Mouse (Mus musculus) frontal cortex, postnatal 10 days (tissue): ENCODE results near the gene Smagp.

Experiments
- DNase-seq, 2 experiments: peaks; one replicate each; pipeline ENCODE4 v3.0.0; 2022; ENCODE audit warnings: low spot score in 2 of 2, mixed read lengths in 1 of 2

Smagp gene

DNA sequence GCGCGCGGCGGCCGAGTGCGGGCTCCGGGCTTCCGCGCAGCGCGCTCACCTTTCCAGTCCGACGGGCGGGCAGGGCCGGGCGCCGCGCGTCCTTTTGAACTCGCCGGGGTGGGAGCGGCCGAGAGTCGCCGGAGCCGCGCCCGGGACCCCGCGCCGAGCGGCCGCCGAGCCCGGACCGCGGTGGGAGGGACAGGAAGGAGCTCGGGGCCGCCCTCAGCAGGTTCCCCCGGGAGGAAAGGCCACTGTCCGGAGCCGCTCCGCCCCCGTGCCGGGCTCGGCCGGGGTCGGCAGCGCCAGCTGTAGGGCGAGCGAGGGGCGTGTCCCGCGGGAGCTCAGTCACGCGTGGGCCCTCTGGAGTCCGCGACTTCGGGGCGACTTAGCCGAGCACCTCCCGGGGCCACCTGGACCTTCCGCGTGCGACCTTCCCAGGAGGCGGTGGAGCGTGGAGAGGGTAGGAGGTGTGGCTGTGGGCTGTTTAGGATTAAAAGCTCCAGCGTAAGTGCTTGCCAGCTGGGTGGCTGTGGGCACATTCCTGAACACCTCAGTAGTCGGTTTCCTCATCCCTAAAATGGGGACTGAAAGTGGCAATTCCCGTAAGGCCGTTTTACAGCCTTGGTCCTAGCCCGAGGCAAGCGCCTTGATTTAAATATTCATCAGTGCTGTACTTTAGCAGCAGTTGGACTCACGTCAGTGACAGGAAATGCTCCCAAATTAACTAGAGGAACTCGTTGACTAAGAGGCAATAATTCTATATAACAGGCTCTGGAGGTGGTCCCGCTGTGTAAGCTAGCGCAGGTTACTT is at the start of gene Smagp:
Gene Smagp, minus strand, starts transcription at position 241 of the 802 bp plus-strand sequence.
- no peak for DNase-seq

DNA sequence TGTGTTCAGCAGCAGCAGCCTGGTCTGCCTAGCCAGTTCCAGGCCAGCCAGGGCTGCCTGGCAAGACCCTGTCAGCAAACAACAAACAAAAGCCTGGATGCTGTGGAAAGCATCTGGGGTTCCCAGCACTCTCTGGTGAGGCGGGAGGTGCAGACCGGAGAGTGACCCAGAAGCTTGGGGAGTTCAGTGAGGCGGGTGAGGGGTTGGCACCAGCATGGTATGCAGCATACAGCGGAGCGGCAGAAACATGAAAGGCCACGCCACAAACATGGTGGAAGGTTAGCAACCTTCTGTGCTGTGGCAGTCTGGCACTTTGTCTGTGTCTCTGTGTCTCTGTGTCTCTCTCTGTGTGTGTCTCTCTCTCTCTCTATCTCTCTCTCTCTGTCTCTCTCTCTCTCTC is 49.7 kb upstream of the Smagp start:
- DNase-seq: no peak

DNA sequence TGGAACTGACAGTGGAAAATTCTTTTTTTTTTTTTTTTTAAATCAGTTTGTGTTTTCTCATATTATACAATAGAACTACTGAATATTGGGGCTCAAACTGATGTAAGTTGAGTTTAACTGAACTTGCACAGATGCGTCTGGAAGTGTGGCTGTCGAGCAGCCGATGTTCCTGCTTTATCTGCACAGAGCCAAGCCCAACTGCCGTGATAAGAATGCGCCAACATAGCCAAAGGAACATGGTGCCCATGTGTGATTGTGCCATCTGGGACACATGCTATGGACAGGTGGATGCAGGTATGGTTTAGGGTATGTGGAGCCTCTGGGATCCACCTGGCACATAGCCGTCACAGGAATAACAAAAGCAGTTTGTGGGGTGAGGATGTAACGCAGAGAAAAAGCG is 49.1 kb upstream of the Smagp start:
- DNase-seq: no peak

DNA sequence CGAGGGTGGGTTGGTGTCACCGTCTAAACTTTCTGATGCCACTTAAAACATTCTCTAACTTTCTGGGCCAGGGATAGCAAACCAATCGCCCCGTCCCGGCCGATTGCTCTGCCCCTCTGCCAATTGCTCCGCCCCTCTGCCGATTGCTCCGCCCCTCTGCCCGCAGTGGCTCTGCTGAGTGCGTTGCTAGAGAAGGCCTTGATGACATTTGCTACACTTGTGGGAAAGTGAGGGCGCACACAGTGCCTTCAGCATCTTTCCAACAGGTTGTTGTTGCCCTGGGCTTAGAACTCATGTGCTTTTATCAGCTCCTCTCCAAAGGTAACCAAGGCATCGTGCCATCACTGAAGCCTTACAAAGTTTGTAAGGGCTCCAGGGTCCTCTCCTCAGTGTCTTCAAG is 48.5 kb upstream of the Smagp start:
- DNase-seq: no peak

DNA sequence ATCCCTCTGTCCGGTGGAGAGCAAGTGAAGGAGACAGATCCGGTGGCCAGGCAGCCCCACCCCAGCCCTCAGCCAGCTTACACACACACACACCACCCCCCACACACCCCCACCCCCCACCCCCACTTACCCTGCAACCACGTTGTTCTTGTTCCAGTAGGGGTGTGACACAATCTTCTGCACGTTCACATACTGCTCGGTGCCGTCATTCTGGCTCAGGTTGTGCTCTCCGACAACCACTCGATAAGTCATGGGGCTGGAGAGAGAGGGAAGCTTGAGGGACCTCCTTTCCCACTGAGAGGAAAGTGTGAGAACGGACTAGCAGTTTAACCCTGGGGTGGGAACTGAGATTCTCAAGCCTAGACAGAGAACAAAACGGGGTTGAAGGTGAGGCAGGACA is 47.7 kb upstream of the Smagp start:
- no peak for DNase-seq

DNA sequence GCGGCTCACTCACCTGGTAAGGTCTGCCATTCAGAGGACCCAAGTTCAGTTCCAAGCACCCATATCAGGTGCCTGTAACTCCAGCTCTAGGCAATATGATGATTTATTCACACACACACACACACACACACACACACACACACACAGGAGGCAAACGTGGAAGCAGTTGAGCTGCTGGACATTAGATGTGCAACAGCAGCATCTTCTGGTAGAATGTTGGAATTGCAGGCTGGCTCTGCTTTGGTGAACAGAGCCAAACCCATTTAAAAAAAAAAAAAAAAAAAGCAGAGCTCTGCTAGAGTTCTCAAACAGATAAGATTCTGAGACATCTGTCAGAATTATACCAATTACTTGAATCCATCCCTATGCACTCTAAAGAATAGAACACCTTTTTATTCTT is 46.3 kb upstream of the Smagp start:
- DNase-seq: peak; percentile 42 to 76

DNA sequence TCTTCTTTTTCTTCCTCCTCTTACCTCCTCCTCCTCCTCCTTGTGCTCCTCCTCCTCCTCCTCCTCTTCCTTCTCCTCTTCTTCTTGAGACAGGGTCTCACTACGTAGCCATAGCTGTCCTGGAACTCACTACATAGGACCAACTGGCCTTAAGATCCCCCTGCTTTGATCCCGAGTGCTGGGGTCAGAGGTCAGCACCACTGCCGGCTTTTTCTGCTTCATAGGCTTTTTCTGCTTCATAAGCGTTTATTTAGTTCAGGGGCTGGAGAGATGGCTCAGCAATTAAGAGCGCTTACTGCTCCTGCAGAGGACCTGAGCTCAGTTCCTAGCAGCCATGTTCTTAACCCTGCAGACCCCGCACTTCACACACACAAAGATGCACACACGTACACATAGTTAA is 45.0 kb upstream of the Smagp start:
- DNase-seq: no peak

DNA sequence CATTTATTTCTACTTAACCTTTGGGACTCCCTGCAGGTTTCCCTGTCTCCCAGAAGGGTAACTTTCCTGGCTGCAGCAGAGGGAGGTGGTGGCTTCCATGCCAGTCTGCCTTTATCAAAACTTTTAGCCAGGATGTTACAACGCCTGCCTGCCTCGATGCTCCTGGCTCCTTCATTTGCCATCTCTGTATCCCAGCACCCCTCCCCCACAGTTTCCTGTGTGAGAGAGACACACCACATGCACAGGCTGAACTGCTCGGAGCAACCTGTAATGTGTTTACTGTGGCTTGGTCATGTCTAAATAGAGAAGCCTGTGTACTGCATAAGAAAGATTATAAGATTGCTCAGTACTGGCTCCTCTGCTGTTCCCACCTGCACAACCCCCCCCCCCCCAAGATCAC is 43.6 kb upstream of the Smagp start:
- no peak for DNase-seq

DNA sequence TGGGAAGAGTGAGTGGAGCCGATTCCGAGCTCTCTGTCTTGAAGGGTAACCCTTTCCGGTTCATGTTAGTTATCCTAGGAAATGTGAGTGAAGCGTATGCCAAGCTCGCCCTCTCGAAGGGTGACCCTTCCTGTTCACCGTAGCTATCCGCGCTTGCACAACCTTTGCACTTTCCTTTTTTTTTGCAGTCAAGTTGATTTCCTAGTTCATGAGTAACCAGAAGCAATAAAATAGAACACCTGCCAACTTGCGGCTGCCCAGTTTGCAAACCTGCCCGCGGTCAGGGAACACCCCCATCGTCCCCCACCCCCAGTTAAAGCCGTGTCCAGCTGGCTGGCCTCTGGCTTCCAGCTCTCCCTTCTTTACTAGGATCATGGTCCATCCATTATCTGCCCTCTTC is 42.3 kb upstream of the Smagp start:
- DNase-seq: no peak

DNA sequence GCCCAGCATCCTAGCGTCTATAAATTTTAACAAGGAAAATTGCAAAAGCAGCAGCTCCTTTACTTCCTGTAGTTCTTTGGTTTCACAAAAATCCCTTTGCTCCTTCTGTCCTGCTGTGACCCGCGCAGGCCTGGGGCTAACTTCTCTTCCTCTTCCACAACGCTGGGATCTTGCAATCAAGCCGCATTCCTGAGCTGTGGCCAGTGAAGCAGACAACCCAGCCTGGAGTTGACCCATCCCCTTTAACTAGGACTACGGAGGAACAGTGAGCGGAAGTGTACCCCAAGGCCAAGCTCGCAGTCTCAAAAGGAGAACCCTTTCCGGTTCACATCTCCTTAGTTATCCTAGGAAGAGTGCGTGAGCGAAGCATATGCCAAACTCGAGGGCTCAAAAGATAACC is 41.8 kb upstream of the Smagp start:
- no peak for DNase-seq

DNA sequence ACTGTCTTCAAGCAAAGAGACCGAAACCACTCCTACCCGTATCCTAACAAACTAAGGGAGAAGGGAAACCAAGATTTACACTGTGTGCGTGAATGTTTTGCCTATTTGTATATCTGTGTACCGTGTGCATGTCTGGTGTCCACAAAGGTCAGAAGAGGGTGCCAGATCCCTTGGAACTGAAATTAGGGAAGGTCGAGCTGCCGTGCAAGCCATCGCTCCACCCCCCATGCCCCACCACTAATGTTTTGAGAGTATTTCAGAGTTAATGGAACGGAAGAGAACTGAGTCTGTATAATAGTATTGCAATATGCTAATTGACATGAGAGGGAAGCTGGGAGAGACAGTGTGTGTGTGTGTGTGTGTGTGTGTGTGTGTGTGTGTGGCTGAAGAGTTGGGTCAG is 40.9 kb upstream of the Smagp start:
- no peak for DNase-seq

DNA sequence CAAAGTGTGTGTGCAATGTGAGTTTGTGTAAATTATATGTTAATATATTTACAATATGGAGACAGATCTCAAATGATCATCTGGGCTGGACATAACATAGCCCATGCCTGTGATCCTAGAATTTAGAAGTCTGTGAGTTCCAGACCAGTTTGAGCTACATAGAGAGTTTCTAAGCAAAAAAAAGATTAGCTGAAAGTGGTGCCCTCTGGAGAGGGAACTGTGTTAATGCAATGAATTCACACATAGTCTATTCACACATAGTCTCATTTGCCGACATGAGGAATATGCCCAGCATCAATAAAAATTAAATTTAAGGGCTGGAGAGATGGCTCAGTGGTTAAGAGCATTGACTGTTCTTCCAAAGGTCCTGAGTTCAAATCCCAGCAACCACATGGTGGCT is 39.8 kb upstream of the Smagp start:
- DNase-seq: no peak

DNA sequence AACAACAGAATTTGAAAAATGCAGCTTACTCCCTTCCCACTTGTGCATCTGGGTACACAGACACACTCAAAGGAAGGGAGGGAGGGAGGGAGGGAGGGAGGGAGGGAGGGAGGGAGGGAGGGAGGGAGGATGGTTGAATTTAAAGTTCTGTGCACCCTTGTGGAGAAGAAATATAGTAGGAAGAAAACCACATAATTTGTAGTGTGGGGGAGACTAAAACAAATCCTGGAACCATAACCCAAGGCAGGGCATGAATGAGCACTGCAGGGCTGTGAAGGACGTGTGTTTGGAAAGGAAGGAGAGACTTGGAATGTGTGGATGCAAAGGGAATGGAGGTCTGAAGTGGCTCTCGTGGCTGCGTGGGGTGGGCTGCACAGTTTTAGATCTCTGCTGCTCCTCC is 38.7 kb upstream of the Smagp start:
- DNase-seq: no peak

DNA sequence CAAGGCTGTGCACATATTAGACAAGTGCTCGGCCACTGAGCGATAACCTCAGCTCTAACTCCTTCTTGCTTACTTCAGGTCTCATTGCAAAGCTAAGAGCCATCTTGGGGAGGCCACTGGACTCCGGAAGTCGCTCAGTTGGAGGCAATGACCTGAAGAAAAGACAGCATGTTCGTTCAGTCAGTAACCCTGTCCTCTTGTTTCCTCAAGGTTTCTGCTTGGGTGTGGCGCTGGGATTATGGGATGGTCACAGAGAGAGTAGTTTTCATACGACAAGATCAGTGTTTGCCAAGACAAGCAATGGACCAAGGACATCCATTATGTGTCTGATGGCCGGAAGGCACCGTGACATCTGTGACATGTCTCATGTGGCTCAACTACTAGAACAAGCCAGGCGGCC is 37.8 kb upstream of the Smagp start:
- no peak for DNase-seq

DNA sequence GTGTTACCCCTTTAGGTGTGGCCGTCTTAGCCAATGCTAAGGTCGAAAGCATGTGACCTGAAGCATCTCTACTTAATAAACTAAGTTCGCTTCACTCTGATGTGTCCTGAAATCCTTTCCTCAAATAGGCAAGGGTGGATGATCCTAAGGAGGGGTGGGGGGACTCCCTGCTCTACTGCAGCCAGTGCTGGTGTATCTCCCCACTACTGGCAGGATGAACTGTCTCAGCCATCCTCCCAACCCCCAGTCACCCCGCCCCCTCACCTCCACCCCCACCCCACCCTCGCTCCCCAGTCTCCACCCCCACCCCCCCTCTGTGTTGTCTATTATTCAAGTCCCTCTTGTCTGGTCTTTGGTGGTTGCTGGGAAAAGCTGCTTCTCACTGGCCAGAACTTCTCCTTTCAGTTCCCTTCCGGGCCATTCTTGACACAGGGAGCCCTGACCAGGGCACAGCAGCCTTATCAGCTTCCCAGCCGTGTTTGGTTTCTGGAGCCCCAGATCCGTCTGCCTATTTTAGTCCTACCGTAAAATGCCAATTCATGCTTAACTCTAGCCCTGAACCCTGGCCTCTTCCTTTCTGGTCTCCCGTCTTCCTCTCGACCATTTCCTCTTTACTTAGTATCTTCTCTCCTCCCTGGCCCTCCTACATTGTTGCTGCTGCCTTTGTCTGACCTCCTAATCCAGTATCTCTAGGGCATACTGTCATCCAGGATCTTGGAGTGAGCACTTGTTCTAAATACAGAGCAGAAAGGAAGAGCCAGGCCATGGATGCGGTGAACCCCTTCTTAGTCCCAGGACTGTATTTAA is 37.0 kb upstream of the Smagp start:
- no peak for DNase-seq

DNA sequence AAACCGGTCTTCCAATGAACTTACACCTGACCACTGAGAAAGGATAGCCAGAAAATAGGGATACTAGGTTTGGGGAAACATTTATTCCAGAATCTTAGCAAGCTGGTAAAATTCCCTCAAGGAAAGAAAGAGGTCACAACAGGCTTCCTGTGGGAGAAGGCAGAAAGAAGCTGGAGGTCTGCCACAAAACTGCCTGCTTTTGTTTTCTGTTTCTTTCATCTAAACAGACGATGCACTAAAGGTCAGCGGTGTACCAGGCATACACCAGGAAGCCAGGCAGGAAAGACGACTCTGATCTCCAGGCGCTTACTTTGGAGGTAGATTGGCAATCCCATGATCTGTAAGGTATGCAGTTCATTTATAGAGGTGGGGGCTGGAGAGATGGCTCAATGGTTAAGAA is 34.1 kb upstream of the Smagp start:
- DNase-seq: no peak

DNA sequence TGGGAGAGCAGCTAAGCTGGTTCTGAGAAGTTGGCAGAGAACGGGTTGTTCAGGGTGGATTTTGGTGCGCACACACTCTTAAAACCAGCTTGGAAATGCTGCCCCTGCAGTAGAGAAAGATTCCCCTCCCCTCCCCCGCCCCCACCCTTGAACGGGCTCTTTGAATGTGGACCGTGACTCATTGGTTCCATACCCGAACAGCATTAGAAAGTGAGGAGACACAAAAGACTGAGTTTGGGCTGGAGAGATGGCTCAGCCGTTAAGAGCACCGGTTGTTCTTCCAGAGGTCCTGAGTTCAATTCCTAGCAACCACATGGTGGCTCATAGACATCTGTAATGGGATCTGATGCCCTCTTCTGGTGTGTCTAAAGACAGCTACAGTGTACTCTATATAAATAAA is 33.3 kb upstream of the Smagp start:
- DNase-seq: no peak

DNA sequence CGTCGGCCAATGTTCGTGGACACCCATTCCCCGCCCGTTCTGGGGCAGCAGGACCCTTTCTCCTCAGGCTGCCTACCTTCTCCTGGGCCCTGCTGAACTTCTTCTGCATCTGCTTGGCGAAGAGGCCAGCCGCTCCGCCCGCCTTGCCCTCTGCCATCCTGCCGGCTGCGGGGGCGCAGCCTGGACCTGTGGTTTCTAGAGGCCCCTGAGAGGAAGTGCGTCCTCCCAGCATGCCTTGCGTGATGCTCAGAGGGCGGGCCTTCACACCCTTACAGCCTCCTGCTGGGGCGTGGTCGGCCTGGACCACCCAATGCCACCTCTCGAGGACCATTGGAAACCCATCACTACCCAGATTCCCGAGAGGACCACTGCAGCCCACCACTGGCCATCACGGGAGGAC is 32.6 kb upstream of the Smagp start, which contains the start of gene Bin2:
Gene Bin2, minus strand, starts transcription at position 217 of the 400 bp plus-strand sequence.
- DNase-seq: peak in 1 of 2 experiments; percentile 27

DNA sequence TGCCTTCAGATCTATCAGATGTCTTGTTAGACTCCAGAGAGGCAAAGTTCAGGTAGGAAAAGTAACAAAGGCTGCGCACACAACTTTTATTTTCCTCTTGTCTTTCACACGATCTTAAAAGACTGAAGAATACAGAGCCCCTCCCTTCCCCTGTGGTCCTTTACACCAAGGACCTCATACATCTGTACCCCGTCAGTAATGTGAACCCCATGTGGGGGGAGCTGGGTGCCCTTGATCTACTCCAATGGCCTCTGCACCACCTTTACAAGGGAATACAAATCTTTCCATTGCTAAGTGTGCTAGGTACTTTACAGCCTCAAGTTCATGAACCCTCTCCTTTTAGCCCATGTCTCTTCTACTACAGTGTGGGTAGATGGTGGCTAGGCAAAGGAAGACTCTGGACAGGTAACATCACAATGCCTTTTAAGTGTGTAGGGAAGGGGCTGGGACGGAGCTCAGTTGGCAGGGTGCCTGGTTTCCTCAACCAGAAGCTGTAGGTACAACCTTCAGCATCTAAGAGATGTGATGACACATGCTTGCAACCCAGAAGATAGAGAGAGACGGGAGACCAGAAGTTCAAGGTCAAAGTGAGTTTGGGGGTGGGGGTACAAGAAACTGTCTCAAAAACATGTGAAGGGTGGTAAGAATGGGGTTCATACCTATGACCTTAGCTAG is 31.3 kb upstream of the Smagp start:
- DNase-seq: no peak

DNA sequence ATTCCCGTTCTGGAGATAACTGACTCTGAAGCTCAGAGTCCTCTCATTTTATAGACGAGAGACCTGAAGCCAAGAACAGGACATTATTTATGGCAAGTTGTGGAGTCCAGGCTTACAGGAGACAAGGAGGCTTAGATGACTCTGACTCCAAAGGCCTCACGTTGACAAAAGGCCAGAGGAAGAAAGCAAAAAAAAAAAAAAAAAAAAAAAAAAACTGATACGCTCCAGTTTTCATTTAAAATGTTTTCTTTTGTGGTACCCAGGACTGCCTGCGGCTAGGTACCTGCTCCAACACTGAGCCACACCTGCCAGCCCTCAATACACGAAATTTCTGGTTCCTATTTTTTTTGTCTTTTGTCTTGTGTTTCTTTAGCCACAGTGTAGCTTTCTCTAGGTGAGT is 30.7 kb upstream of the Smagp start:
- no peak for DNase-seq

DNA sequence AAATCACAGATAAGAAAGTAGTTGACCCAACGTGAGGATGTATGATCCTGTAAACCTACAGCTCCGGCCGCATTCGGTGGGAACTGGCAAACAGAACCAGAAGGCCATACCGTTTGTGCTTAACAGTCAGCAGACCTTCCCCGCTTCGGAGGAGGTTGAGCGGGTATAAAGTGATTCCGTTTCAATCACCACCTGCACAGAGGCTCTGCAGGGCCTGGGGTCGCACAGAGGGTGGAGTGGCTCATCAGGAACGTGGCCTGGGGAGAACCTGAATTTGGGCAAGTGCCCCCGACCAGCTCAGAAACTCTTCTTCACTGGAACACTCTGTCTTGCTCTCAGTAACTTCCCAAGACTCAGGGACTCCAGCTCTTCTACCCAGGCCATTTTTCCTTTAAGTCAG is 30.1 kb upstream of the Smagp start:
- no peak for DNase-seq

DNA sequence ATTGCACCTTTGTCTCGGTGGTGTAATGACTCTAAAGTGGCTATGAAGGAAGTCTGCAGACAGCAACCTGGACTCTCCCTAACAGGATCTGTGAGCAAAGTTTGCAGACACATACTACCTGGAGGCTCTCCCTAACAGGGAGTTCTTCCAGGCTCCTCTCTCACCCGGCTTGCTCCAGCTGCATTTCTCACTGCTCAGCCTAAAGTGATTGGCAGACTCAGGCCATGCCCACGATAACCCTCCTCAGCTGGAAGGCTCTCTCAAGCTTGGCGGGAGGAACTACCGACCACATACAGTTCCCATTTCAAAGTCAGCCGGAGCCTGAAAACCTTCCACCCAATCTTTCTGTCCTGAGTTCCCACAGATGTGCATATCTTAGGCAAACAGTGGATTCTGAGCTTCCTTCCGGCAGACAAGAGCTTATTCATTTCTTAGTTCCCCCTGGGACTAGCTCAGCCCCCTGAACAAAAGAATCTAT is 29.5 kb upstream of the Smagp start:
- no peak for DNase-seq
